Mouse (Mus musculus): ENCODE measurements at regions not wholly inside any gene's neighbourhood (a gene's known extent, or its start where the extent isn't known, plus 50 kb on each side); places are given as distances from the start of the nearest gene placed in this dataset.

GRCm38 (mm10) chr3:114279653-114280052 is 249.3 kb downstream of the Col11a1 start:
- H3K4me3 ChIP-seq = no peak overlapping the region
- H3K27ac ChIP-seq = no peak overlapping the region
- no peak for TF ChIP-seq CTCF (IDR thresholded peaks at IDR 0.05)
- DNase-seq (ENCODE audit: extremely low spot score in 1 of 2, low spot score in 2 of 2) = no peak
- intact Hi-C loops (cut with DNase I) = no loop called here

- TF ChIP-seq CTCF (IDR thresholded peaks at IDR 0.05) = no peak
- Histone ChIP-seq H3K4me3 (no peak overlapping the region), H3K27ac (no peak overlapping the region)
- DNase-seq (ENCODE audit: extremely low spot score in 1 of 2, low spot score in 2 of 2) = no peak
- intact Hi-C loops (cut with DNase I) = no loop called here
These were observed 289.1 kb downstream of the Col11a1 start for GRCm38 (mm10) chr3:114319444-114319843.

GRCm38 (mm10) chr3:114334334-114334733 is 304.0 kb downstream of the Col11a1 start:
- intact Hi-C loops (cut with DNase I) = no loop called here
- TF ChIP-seq CTCF (IDR thresholded peaks at IDR 0.05) = peak; percentile 33
- DNase-seq (ENCODE audit: extremely low spot score in 1 of 2, low spot score in 2 of 2) = no peak
- Histone ChIP-seq H3K27ac (no peak overlapping the region), H3K4me3 (no peak overlapping the region)

- intact Hi-C loops (cut with DNase I) = no loop called here
- no peak for TF ChIP-seq CTCF (IDR thresholded peaks at IDR 0.05)
- Histone ChIP-seq H3K4me3 (no peak overlapping the region), H3K27ac (no peak overlapping the region)
- no peak for DNase-seq (ENCODE audit: extremely low spot score in 1 of 2, low spot score in 2 of 2)
These were observed 313.4 kb downstream of the Col11a1 start for GRCm38 (mm10) chr3:114343714-114344113.

GRCm38 (mm10) chr3:114380044-114380443 is 349.7 kb downstream of the Col11a1 start:
- Histone ChIP-seq H3K4me3 (no peak overlapping the region), H3K27ac (no peak overlapping the region)
- TF ChIP-seq CTCF (IDR thresholded peaks at IDR 0.05) = no peak
- DNase-seq (ENCODE audit: extremely low spot score in 1 of 2, low spot score in 2 of 2) = no peak
- intact Hi-C loops (cut with DNase I) = no loop called here

GRCm38 (mm10) chr3:114403467-114403866 is 373.1 kb downstream of the Col11a1 start:
- no peak for DNase-seq (ENCODE audit: extremely low spot score in 1 of 2, low spot score in 2 of 2)
- no peak for TF ChIP-seq CTCF (IDR thresholded peaks at IDR 0.05)
- intact Hi-C loops (cut with DNase I) = no loop called here
- Histone ChIP-seq H3K27ac (no peak overlapping the region), H3K4me3 (no peak overlapping the region)
